Mouse (Mus musculus): Measurements from ENCODE around the gene Hist1h2bf. TPM values are rescaled to one million over a fixed set of nuclear protein-coding genes. Genes with fewer than 3 reads are reported as not detected.
"Not testable (repeated sequence)": the region's sequence is repeated elsewhere in the genome, so short reads cannot be mapped to it uniquely, and the experiment has no call there.

The Hist1h2bf gene
- polyA plus RNA-seq, 1 experiment from 2014 or later: 5.9 TPM

- DNase-seq (ENCODE audit: low spot score); H3K27me3 ChIP-seq (ENCODE audit: control insufficient read depth, insufficient read depth, low read length); ATAC-seq (replicated peaks; ENCODE audit: low FRiP score); H3K36me3 ChIP-seq (ENCODE audit: control insufficient read depth, insufficient read depth, low read length); H3K4me1 ChIP-seq (replicated peaks; ENCODE audit: control insufficient read depth, insufficient read depth, low read length); H3K9me3 ChIP-seq (ENCODE audit: control insufficient read depth, low read length): not testable (repeated sequence)
- Histone ChIP-seq H3K4me3 (ENCODE audit: low read depth, low read length) (peak overlapping the region; percentile 45), H3K9ac (ENCODE audit: low read length) (peak overlapping the region; percentile 57), H3K27ac (ENCODE audit: low read depth, low read length) (peak overlapping the region; percentile 96), H3K4me2 (ENCODE audit: low read depth, low read length, severe bottlenecking) (peak overlapping the region; percentile 49)
- WGBS: under 1% methylated on average over 20 of the region's 41 CpGs
These were observed 3.6 kb downstream of the Hist1h2bf start for GRCm38 (mm10) chr13:23570261-23571021.

DNA sequence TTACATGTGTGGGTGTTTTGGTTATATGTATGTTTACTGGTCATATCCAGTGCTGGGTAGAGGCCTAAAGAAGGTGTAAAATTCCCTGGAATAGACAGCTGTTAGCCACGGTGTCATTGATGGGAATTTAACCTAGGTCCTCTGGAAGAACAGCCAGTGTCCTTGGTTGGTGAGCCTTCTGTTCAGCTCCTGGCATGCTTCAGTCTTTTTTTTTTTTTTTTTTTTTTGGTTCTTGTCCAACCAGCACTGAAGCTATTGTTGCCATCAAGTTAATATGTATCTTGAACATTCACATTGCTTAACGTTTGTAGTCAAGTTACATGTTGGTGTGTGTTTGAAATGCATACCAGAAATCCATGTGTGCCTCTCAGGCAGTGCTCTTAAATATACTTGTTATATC, 9.5 kb downstream of the Hist1h2bf start:
- ATAC-seq (replicated peaks; ENCODE audit: low FRiP score) (no peak), DNase-seq (ENCODE audit: low spot score) (no peak)
- no peaks in the 10 kb centered on the region for H3K9me3 ChIP-seq (ENCODE audit: control insufficient read depth, low read length)
- WGBS: 84% methylated on average over 2 of the region's 2 CpGs
- no peak overlapping the region for H3K9ac ChIP-seq (ENCODE audit: low read length)
- no peak overlapping the region for H3K4me3 ChIP-seq (ENCODE audit: low read depth, low read length)
- no peaks in the 10 kb centered on the region for H3K4me1 ChIP-seq (replicated peaks; ENCODE audit: control insufficient read depth, insufficient read depth, low read length)
- H3K27me3 ChIP-seq (ENCODE audit: control insufficient read depth, insufficient read depth, low read length): no peaks in the 10 kb centered on the region
- no peak overlapping the region for H3K4me2 ChIP-seq (ENCODE audit: low read depth, low read length, severe bottlenecking)
- H3K36me3 ChIP-seq (ENCODE audit: control insufficient read depth, insufficient read depth, low read length): no peaks in the 10 kb centered on the region
- peak overlapping the region; percentile 96; the same call in 1 of the 2 replicates for H3K27ac ChIP-seq (ENCODE audit: low read depth, low read length)

GRCm38 (mm10) chr13:23562699-23563462, 11.1 kb downstream of the Hist1h2bf start:
- no peaks in the 10 kb centered on the region for H3K27me3 ChIP-seq (ENCODE audit: control insufficient read depth, insufficient read depth, low read length)
- H3K9ac ChIP-seq (ENCODE audit: low read length): peak overlapping the region; percentile 70
- ATAC-seq (replicated peaks; ENCODE audit: low FRiP score) (peak; percentile 56), DNase-seq (ENCODE audit: low spot score) (no peak)
- 5% methylated on average over 18 of the region's 18 CpGs for WGBS
- H3K4me3 ChIP-seq (ENCODE audit: low read depth, low read length): peak overlapping the region; percentile 19
- H3K27ac ChIP-seq (ENCODE audit: low read depth, low read length): peak overlapping the region; percentile 96
- no peaks in the 10 kb centered on the region for H3K36me3 ChIP-seq (ENCODE audit: control insufficient read depth, insufficient read depth, low read length)
- no peaks in the 10 kb centered on the region for H3K4me1 ChIP-seq (replicated peaks; ENCODE audit: control insufficient read depth, insufficient read depth, low read length)
- H3K4me2 ChIP-seq (ENCODE audit: low read depth, low read length, severe bottlenecking): peak overlapping the region; percentile 62
- H3K9me3 ChIP-seq (ENCODE audit: control insufficient read depth, low read length): no peaks in the 10 kb centered on the region

DNA sequence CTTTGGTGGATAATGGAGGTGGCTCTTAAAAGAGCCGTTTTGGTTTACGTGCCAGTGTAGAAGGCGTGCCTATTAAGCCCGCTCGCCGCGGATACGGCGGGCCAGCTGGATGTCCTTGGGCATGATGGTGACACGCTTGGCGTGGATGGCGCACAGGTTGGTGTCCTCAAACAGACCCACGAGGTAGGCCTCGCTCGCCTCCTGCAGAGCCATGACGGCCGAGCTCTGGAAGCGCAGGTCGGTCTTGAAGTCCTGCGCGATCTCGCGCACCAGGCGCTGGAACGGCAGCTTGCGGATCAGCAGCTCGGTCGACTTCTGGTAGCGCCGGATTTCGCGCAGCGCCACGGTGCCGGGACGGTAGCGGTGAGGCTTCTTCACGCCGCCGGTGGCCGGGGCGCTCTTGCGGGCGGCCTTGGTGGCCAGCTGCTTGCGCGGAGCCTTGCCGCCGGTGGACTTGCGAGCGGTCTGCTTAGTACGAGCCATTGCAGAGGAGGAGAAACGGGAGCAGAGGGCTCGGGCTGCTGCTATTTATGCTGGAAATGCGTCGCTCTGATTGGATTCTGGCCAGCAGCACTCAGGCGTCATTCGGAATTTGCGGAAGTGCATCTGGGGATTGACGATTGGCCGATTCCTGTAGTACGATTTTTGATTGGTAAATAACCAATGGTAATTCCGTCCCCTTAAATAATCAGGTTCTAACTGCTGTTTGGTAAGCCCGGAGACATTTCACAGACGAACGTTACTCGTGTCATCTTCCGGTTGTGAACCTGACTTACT, 11.9 kb downstream of the Hist1h2bf start, which contains the start of gene Hist1h3e:
Gene Hist1h3e (minus strand): TSS at position 487 of the 777 bp plus-strand sequence.
- WGBS: under 1% methylated on average over 48 of the region's 67 CpGs
- ATAC-seq (replicated peaks; ENCODE audit: low FRiP score) (peak; percentile 98), DNase-seq (ENCODE audit: low spot score) (peak; percentile 97)
- H3K4me1 ChIP-seq (replicated peaks; ENCODE audit: control insufficient read depth, insufficient read depth, low read length); H3K9me3 ChIP-seq (ENCODE audit: control insufficient read depth, low read length); H3K27me3 ChIP-seq (ENCODE audit: control insufficient read depth, insufficient read depth, low read length); H3K36me3 ChIP-seq (ENCODE audit: control insufficient read depth, insufficient read depth, low read length): not testable (repeated sequence)
- Histone ChIP-seq H3K9ac (ENCODE audit: low read length) (peak within 1 kb of the TSS; percentile 70), H3K4me2 (ENCODE audit: low read depth, low read length, severe bottlenecking) (peak within 1 kb of the TSS; percentile 62), H3K4me3 (ENCODE audit: low read depth, low read length) (peak within 1 kb of the TSS; percentile 19), H3K27ac (ENCODE audit: low read depth, low read length) (peak within 1 kb of the TSS; percentile 96)

GRCm38 (mm10) chr13:23561531-23561882, 12.5 kb downstream of the Hist1h2bf start:
- ATAC-seq (replicated peaks; ENCODE audit: low FRiP score); DNase-seq (ENCODE audit: low spot score); H3K4me1 ChIP-seq (replicated peaks; ENCODE audit: control insufficient read depth, insufficient read depth, low read length); H3K36me3 ChIP-seq (ENCODE audit: control insufficient read depth, insufficient read depth, low read length); H3K27me3 ChIP-seq (ENCODE audit: control insufficient read depth, insufficient read depth, low read length); H3K9me3 ChIP-seq (ENCODE audit: control insufficient read depth, low read length): not testable (repeated sequence)
- WGBS: 0% methylated on average over 2 of the region's 5 CpGs
- peak overlapping the region; percentile 19 for H3K4me3 ChIP-seq (ENCODE audit: low read depth, low read length)
- peak overlapping the region; percentile 96 for H3K27ac ChIP-seq (ENCODE audit: low read depth, low read length)
- H3K4me2 ChIP-seq (ENCODE audit: low read depth, low read length, severe bottlenecking): peak overlapping the region; percentile 36
- peak overlapping the region; percentile 43; the same call in 1 of the 2 replicates for H3K9ac ChIP-seq (ENCODE audit: low read length)

DNA sequence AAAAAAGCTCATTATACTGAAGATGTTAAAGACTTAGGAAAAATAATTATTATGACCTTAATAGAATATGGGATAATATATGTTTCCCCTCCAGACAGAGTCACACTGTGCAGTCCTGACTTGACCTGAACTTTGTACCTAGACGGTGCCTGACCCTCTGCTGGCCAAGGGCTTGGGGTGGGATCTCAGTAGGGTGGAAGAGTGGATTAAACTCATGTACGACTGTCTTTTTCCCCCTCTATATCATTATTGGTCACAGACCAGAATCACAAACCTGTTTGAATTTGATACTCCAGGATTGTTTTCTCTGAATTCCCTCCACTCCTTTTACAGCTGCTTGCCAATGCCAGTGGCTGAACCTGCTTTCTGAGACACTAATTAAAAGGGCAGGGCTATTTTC, 13.3 kb downstream of the Hist1h2bf start:
- H3K27ac ChIP-seq (ENCODE audit: low read depth, low read length): peak overlapping the region; percentile 41
- peak overlapping the region; percentile 27; the same call in 1 of the 2 replicates for H3K4me2 ChIP-seq (ENCODE audit: low read depth, low read length, severe bottlenecking)
- H3K4me1 ChIP-seq (replicated peaks; ENCODE audit: control insufficient read depth, insufficient read depth, low read length); H3K4me3 ChIP-seq (ENCODE audit: low read depth, low read length); ATAC-seq (replicated peaks; ENCODE audit: low FRiP score); H3K36me3 ChIP-seq (ENCODE audit: control insufficient read depth, insufficient read depth, low read length); H3K27me3 ChIP-seq (ENCODE audit: control insufficient read depth, insufficient read depth, low read length); H3K9me3 ChIP-seq (ENCODE audit: control insufficient read depth, low read length): not testable (repeated sequence)
- DNase-seq (ENCODE audit: low spot score): peak; percentile 57
- 0 out of 2 replicates have a peak overlapping the region, but pooled peaks have one; percentile 12 for H3K9ac ChIP-seq (ENCODE audit: low read length)
- 29% methylated on average over 2 of the region's 2 CpGs for WGBS

DNA sequence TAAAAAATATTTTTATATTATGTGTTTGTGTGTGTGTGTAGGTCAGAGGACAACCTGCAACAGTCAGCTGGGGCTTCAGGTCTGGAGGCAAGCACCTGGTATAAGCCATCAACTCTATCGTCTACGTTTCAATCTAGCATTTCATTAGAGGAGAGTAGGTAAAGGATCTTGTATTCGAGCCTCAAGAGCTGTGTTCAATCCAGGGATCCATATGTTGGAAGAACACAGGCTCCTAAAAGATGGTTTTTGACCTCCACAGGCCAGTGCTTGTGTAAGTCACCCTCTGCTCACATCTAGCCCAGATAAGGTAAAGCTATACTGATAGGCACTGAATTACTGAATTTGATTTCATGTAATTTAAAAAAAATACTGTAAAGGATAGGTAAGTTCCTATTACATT, 17.1 kb downstream of the Hist1h2bf start:
- Histone ChIP-seq H3K9me3 (ENCODE audit: control insufficient read depth, low read length) (no peaks in the 10 kb centered on the region), H3K27ac (ENCODE audit: low read depth, low read length) (peak overlapping the region; percentile 33), H3K27me3 (ENCODE audit: control insufficient read depth, insufficient read depth, low read length) (no peaks in the 10 kb centered on the region), H3K36me3 (ENCODE audit: control insufficient read depth, insufficient read depth, low read length) (no peaks in the 10 kb centered on the region), H3K9ac (ENCODE audit: low read length) (peak overlapping the region; percentile 29; the same call in 1 of the 2 replicates), H3K4me3 (ENCODE audit: low read depth, low read length) (no peak overlapping the region), H3K4me2 (ENCODE audit: low read depth, low read length, severe bottlenecking) (no peak overlapping the region), H3K4me1 (replicated peaks; ENCODE audit: control insufficient read depth, insufficient read depth, low read length) (peaks cover 2% of the 10 kb centered on the region; the same call in 1 of the 2 replicates)
- ATAC-seq (replicated peaks; ENCODE audit: low FRiP score): no peak
- no peak for DNase-seq (ENCODE audit: low spot score)
- WGBS: 69% methylated on average over 3 of the region's 3 CpGs

DNA sequence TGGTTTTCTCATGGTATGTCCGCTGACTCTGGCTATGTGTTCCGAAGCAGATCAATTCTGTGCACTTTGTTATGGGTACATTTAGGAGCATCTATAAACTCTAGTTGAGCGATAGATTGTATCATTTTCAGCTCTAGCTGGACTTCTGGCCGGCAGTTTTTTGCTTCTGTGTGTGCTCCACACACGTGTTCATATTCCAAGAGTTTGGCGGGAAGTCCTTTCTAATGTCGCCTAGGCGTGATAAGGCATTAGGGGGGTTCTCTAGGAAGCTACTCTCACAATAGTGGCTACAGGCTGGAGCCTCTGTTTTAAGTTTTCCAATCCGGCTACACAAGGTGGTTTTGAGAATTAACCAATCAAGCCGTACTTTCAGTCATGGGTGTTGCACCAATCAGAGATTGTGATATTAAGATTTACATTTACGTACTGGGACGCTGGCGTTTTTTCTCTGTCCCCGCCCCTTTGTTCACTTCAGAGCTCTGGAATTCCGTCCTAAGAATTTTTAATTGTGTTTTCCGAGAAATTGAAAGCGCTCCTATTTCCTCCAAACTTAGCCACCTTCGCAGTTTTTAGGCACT, 18.1 kb downstream of the Hist1h2bf start:
- Histone ChIP-seq H3K9ac (ENCODE audit: low read length) (peak overlapping the region; percentile 94), H3K4me3 (ENCODE audit: low read depth, low read length) (peak overlapping the region; percentile 59), H3K36me3 (ENCODE audit: control insufficient read depth, insufficient read depth, low read length) (no peaks in the 10 kb centered on the region), H3K27ac (ENCODE audit: low read depth, low read length) (peak overlapping the region; percentile 100), H3K4me2 (ENCODE audit: low read depth, low read length, severe bottlenecking) (peak overlapping the region; percentile 90), H3K9me3 (ENCODE audit: control insufficient read depth, low read length) (no peaks in the 10 kb centered on the region), H3K4me1 (replicated peaks; ENCODE audit: control insufficient read depth, insufficient read depth, low read length) (peaks cover 2% of the 10 kb centered on the region; the same call in 1 of the 2 replicates), H3K27me3 (ENCODE audit: control insufficient read depth, insufficient read depth, low read length) (no peaks in the 10 kb centered on the region)
- under 1% methylated on average over 18 of the region's 18 CpGs for WGBS
- DNase-seq (ENCODE audit: low spot score) (peak; percentile 82), ATAC-seq (replicated peaks; ENCODE audit: low FRiP score) (peak; percentile 68)
